Mouse (Mus musculus) lung, postnatal 0 days (tissue): ENCODE data around the gene Vipr1.

ENCODE experiments used
- CTCF ChIP-seq: IDR thresholded peaks from 2 replicates; pipeline ENCODE4 v1.5.1; 2016; ENCODE audit warnings: antibody characterized with exemption, mild to moderate bottlenecking
- EP300 ChIP-seq: IDR thresholded peaks from 2 replicates; pipeline ENCODE4 v1.6.1; 2016; ENCODE audit warnings: antibody characterized with exemption, mild to moderate bottlenecking, control low read depth

DNA sequence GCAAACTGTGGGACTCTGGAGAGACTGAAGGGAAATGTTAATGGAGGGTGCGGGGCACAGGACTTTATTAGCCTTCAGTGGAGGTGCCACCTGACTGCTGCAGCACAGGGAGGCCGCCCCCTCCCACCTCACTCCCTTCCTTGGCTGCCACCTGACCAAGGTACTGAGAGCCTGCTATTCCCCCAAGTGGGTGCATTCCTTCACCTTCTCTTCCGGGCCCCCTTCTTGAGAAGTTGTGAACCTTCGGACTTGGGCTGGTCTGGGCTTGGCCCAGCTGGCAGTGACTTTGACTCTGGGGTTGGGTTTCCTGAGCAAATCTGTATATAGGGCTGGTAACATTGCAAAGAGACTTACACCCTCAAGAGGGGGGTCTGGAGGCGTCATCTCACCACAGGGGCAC, 13.8 kb downstream of the Vipr1 start:
- TF ChIP-seq CTCF = no peak
- TF ChIP-seq EP300 = no peak
